Mouse (Mus musculus) stomach, postnatal 0 days (tissue): ENCODE results near the gene Gm10974.

Source experiments
- CTCF ChIP-seq: IDR thresholded peaks from 2 replicates; pipeline ENCODE4 v1.5.1; 2016; ENCODE audit warnings: antibody characterized with exemption, low read depth, mild to moderate bottlenecking, moderate library complexity
- EP300 ChIP-seq: optimal IDR thresholded peaks from 2 replicates; pipeline ENCODE3; 2016; ENCODE audit warnings: antibody characterized with exemption

DNA sequence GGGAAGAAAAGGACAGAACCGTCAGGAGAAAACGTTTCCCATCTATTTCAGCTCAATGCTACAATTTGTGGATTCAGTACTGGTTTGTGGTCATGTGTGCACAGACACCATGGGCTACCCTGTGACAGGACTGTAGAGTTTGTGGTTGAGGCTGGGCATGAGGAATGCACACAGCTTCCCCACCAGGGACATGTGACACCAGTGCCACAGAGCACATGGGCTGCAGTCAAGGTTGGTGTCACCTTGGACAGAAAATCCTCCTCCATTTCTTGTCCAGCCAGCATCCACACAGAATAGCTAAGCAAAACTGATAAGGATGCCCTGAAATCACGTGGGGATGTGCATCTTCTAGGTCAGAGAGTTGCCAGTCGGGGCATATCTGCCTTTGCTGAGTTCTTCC lies 39.1 kb downstream of the Gm10974 start:
- TF ChIP-seq CTCF: no peak
- TF ChIP-seq EP300: no peak
